Mouse (Mus musculus): ENCODE data around the gene Ptch2.

DNA sequence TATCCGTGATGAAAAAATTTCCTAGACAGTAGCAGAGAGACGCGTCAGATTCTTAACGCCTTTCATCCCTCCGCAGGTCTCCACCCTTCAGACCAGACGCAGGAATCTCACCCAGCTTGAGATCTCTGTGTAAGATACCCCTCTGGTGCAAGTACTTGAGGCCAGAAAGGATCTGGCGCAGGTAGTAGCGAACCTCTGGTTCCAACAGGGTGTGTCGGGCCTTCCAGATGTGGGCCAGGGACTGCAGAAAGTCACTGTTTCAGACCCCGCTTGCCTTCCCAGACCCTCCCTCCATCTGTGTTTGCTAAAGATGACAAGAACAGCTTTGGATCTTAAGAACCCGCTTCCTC, 36.9 kb downstream of the Ptch2 start:
- TF ChIP-seq CTCF (IDR thresholded peaks at IDR 0.05 in 2 of 3, conservative IDR thresholded peaks at IDR 0.05 in 1 of 3; ENCODE audit: control insufficient read depth in 1 of 3, insufficient read depth in 1 of 3, low read depth in 2 of 3, low read length in 3 of 3, poor library complexity in 1 of 3, severe bottlenecking in 1 of 3), result no peak
- no peak for TF ChIP-seq ZC3H11A (IDR thresholded peaks at IDR 0.05; ENCODE audit: low read depth, low read length)
- TF ChIP-seq HCFC1 (IDR thresholded peaks at IDR 0.05; ENCODE audit: low read depth, low read length), result no peak
- TF ChIP-seq MAFK (IDR thresholded peaks at IDR 0.05; ENCODE audit: borderline replicate concordance, low read depth, low read length), result no peak
- TF ChIP-seq POLR2A (IDR thresholded peaks at IDR 0.05; ENCODE audit: control insufficient read depth in 1 of 2, insufficient read depth in 1 of 2, low read depth in 1 of 2, low read length in 2 of 2, poor library complexity in 1 of 2), result no peak
- TF ChIP-seq TAL1 (IDR thresholded peaks at IDR 0.05; ENCODE audit: low read length), result no peak
- no peak for TF ChIP-seq MYC (IDR thresholded peaks at IDR 0.05; ENCODE audit: low read depth, low read length)
- no peak for TF ChIP-seq GATA1 (IDR thresholded peaks at IDR 0.05; ENCODE audit: low read depth, low read length)

All from MEL (cell line).